Mouse (Mus musculus): ENCODE data around the gene Dram2.
A peak's percentile ranks its signal among the peaks of the same experiment; 100 is the strongest.
"Not testable (repeated sequence)": the region's sequence is repeated elsewhere in the genome, so short reads cannot be mapped to it uniquely, and the experiment has no call there.

The Dram2 gene

DNA sequence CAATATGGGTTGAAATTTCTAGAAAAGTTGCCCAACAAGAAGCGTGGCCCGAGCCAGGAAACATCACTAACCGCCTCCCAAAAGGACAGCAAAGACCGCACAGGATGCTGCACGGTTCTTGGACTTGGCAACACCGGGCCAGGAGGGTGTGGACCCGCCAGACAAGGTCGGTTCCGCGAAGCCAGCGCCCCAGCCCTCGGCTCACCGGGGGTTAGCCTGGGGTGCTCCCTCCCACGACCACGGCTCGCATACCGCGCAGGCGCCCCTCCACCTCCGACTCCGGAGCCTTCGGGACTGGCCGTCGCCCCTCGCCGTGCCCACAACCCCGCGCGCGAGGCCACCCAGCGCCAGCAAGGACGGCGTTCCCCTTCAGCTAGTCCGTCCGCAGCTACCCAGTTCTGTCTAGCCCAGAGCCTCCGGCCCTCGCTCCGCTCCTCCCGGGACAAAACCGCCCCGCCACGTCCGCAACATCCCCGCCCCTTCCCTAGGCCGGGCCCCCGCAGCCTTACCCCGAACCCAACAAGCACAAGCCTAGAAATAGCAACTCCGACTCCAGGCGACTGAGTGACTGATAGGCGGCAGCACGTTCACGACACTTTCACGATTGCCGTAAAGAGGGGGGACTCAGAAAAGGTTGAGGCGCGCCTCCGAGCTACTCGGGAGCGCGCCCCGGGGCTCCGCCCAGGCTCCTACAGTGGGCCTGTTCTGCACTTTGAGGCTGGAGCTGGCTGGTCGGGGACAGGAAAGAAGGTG lies at the start of gene Dram2, which contains the start of gene Cept1:
Dram2 (plus strand) TSS at position 628 of the 753 bp plus-strand sequence.
Cept1 (minus strand) TSS at position 632 of the 753 bp plus-strand sequence.
- peak; percentile 82 to 89 for DNase-seq

DNA sequence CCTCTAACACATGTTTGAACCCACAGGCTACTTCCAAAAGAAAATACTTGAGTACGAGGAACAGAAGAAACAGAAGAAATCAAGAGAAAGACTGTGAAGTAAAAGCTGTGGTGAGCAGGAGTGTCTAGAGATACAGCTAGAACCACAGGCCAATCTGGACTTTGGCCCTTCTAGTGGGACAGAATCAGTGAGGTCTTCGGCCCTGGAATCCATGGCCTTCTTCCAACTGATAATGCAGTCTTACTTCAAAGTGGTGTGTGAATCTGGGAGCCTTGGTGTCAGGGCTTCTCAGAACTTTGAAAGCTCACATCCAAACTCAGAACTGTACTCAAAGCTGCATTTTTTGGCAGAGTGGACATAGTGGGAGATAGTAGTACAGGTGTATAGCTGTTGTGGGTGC lies 47.1 kb upstream of the Dram2 start:
- no peak for DNase-seq

DNA sequence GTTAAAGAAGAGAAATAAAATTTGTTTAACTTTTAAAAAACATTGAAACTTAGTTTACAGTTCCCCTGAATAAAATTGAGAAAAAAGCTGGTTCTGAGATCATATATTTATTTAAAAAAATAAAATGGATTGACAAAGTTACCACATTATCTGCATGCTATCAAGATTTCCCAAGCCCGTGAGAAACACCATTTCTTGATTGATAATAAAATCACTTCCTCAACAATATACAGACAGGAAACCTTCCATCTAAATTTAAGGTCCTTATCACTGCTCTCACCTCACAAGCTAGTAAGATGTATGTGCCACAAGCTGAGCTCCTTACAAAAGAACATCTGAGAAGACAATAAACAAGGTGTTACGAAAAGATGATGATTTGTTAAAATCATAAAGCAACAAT lies 44.7 kb upstream of the Dram2 start:
- no peak for DNase-seq

DNA sequence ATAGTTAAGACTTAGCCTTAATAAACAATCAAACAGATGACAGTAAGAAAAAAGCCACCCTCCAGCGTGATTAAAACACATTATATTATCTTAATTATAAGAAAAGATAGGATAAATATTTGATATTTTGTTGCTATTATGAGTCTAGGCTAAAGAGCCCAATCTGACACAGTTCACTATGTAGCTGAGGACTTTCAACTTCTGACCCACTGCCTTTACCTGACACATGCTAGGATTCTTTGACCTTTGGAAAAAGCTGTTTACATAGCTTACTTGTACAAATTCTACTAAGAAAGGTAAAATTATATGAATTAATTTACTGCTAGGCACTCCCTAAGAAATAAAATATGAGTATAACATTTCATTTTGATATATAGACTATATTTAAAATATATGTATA lies 36.9 kb upstream of the Dram2 start:
- DNase-seq, result no peak

DNA sequence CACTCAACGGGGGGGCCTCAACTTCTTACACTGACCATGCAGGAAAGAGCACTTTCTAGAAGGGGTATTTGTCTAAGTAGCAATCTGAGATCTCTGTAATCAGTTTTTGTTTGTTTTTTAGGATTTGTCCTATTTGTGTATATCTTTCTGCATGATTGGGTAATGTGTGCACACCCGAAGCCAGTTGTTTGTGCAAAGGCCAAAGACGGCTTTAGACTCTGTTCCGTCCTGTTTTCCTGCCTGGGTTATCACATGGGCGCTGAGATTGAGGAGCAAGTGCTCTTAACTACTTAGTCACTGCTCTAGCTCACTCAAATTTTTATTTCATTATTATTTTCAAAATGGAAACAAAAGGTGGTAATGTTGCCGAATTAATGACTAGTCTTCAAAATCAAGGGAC lies 32.6 kb upstream of the Dram2 start:
- DNase-seq, result no peak

DNA sequence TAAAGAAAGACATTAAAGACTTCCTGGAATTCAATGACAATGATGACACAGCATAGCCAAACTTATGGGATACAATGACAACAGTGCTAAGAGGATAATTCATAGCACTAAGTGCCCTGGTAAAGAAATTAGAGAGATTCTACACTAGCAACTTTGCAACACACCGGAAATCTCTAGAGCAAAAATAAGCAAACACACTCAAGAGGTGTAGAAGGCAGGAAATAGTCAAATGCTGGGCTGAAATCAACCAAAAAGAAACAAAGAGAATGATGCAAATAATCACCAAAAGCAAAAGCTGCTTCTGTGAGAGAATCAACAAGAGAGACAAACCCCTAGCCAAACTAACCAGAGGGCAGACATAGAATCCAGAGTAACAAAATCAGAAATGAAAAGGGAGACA lies 24.9 kb upstream of the Dram2 start:
- no peak for DNase-seq

DNA sequence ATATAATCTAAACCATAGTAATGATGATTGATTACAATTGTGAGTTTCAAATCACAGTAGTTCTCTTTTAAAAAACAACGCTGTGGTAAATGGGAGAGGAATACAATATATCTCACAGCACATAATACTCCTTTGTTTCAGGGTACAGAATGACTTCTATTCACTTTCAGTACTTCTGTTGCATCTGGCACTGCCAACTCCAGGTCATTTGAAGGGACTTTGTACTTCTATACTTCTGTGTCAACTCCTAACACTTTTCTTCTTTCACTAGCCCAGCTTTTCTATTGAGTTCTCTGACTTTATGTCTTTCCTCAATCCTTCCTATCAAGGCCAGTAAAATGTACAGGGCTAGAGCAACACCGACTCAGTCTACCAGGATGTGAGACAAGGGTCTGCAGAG lies 21.2 kb upstream of the Dram2 start:
- no peak for DNase-seq

DNA sequence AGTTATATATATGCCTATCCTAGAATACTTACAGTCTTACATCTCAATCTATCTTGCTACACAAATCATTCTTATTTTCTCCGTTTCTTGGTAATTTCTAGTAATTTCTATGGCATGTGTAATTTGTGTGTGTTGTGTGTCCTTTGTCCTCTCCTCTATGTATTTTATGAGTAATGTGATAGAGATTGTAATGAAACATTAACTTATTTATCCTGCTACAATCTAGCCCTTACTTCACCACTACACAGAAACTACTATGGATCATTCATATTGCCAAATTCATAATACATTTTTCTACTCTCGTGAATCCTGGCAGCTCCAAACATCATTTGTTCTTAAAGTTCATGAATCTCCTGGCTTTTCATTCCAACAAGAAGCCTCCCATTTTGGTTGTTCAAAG lies 19.6 kb upstream of the Dram2 start:
- no peak for DNase-seq

DNA sequence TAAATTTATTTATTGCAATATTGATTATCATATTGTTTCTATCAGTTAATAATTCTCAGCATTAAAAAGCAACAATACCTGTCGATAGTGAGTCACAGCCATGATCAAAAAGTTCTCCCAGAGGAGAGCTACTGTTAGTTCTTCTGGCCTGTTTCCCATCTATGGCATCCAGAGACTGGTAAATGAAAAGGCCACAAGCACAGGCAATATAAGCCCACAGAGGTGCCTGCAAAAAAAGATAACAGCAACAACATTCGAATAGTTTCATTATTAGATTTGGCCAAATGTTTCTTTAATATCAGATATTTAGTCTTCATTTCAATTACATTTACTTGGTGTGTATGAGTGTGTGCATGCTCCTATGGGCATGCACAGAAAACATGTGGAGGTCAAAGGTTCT lies 14.3 kb upstream of the Dram2 start:
- DNase-seq, result no peak

DNA sequence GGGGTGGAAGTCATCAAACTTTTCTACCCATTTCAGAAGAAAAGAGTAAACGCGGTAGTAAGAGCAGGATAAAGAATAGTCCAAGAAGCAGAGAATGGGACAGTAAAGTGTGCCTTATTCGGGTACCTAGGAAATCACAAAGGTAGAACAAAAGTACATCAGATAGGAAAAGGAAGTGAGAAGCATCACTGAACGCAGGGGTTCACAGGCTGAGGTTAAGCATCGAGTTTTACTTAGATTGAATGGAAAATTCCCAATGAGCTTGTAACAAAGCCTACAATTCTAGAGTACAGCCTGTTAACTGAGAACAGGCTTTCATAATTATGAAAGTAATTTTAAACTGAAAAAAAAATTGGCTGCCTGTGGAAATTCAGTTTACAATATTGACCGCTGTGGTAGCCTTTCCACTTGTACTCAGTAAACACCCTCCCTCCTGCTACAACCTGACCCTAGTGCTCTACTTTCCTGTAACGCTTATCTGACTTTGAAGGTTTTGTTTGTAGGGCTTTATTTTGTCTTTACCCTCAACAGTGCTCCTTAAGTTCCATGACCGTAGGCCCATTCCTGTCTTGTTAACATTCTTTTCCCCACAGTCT lies 2.8 kb upstream of the Dram2 start:
- no peak for DNase-seq

DNA sequence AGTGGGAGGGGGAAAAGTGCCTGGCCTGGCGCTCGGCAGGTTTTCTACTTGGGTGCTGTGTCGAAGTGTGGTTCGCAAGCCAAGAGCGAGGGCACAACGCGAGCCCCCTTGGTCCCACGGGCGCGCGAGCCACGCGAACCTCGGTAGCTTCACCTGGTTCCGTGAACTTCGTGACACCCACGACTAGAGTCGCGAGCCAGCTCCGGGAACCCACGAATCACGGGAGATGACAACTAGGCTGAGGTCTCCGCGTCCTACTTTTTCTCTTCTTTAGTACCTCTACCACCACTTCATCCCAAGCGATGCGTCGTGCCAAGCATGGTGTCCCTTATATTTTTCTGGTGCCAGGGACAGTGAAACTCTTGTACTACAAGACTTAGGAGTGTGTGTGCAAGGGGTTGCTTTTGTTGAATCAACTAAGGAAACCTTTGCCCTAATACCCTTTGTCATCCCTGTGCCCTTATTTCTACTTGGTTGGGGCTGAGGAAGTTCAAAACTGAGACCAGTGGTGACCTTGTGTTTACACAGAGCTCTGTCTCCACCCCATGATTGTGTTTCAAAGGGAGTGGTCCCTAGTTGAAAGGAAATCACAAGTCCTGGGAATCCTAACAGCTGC lies 434 bp downstream of the Dram2 start:
- no peak for DNase-seq

DNA sequence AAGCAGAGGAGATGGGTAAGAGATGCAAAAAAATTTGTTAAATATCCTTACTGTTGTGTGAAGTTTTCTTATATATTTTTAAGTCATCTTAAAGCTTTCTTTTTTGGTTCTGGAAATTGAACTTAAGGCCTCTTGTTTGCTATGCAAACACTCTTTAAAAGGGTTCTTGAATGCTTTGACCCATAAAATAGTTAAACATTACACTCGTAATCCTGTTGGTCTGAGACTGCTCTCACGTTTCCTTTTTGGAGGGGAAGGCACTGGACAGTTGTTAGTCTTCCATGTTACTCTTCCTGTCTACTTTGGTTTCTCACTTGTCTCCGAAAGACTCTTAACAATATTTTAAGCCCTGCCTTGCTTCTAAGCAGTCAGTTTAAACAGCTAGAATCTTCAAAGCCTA lies 1.4 kb downstream of the Dram2 start:
- no peak for DNase-seq

DNA sequence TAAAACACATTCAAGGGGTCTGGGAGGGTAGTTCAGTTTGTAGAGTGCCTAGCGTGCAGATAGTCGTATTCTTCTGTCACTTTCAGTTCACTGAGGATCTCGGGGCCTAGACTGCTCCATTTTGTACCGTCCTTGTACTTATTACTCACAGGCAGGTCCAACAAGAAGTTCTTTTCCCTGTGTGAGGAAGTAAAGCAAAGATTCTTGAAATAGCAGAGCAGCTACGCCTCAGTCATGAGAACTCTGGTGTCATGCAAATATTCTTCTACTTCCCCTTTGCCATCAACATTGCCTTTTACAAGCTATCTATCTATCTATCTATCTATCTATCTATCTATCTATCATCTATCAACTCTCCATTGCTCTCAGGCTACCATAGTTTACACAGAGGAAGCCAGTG lies 5.8 kb downstream of the Dram2 start:
- DNase-seq, result no peak

DNA sequence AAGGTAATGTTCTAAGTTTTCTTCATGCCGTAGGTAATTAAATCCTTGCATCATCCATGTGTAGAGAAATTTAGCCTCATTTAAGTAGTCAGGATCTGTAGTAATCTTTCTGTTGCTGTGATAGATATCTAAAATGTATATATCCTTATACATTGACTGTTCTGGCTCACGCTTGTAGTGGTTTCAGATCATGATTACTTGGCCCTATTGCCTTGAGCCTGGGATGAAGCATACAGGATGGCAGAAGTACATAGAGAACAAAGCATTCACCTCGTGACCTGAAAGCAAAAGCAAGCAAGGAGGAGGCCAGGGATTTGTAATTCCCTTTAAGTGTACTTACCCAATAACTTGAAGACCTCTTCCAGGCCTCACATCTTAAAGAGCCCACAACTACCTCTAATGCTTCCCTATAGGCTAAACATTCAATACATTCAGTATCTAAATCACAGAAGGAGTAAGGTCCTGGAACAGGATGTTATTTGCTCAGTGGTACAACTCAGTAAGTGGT lies 8.2 kb downstream of the Dram2 start:
- no peak for DNase-seq

DNA sequence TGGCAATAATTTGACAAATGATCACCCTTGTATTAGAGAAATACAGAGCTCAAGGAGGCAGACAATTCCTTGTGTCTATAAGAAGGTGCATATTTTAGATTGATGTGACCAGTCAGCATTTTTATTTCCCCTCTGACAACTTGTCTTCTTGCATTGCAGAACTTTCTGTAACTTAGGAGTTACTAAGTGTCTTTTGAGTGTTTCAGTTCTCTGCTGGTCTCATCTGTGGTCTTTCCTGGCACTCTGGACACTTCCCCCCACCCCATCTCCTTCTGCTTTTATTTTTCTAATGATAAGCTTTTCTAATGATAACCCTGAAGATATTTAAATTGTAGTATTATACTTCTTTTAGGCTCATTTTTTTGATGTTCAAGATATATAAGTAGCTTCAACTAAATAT lies 10.7 kb downstream of the Dram2 start:
- DNase-seq, result no peak

DNA sequence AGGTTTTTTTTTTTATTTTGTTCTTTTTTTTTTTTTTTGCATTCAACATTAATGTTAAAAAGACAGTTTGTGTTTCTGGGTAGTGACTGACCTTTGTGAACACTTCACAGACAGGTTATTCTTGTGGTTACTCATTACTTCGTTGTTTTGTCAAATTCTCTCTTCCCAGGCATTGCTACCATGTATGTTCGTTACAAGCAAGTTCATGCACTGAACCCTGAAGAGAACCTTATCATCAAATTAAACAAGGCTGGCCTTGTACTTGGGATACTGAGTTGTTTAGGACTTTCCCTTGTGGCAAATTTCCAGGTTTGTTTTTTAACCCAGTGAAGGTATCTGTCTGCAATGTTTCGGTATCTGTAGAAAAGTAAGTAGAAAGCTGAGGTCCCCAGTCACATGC lies 18.3 kb downstream of the Dram2 start:
- DNase-seq, result no peak

DNA sequence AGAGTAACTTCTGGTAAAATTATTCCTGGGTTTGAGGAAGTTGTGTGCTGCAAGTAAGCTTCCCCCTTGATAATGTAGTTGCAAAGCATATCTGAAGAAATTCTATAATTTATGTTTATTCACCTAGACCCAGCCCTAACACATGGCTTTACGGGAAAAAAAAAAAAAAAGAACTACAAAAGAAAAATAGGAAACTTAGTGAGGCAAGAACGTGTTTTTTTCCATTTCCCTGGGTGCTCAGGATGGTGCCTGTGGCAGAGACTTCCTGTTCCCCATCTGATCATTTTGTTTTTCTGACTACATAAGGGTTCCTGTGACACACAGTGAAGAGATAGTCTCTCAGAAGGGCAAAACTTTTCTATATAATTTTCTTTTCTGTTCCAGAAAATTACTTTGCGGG lies 25.6 kb downstream of the Dram2 start:
- DNase-seq, result no peak

DNA sequence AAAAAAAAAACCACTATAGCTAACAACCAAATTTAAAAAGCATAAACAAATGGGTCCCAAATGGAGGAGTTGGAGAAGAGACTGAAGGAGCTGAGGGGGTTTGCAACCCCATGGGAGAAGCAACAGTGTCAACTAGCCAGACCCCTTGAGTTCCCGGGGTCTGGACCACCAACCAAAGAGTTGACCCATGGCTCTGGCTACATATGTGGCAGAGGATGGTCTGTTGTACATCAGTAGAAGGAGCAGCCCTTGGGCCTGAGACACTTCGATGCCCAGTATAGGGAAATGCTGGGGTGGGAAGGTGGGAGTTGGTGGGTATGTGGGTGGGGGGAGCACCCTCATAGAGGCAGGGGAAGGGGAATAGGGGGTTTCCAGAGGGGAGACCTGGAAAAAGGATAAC lies 31.7 kb downstream of the Dram2 start:
- DNase-seq, result no peak

DNA sequence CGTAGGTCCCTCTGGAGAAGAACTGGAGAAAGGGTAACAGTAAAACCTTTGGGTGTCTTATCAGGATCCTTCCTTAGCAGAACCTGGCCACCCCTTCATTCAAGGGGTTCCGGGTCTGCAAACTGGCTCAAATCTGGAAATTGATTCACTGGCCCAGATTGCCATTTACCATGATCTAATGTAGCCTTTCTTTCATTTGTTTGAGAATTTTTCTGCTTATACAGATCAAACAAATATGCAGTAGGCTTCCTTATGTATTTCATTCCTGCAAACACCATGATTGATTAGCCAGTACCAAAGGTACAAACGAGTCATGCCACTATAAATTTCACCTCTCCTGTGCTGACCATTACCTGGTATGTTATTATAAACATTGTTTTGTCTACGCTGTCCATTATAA lies 46.0 kb downstream of the Dram2 start:
- not testable (repeated sequence) for DNase-seq

DNA sequence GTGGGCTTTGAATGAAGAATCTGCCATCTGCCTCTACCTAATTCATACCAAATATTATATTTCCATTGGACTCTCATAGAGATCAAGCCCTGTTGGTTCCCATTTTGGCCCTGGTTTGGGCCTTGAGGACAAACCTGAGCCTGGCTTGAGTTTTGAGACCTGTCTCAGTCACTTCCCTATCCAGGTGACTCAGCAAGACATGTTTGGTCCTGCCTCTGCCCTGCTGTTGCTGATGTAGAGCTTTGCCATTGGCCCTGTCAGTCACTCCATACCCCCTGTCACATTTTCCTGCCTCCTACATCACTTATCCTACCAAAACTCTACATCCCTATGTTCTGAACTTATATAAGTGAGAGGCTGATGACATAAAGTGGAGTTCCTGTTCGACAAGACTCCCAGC lies 70.5 kb downstream of the Dram2 start:
- DNase-seq, result no peak

Data from spleen, adult 18-20 months (tissue).